Mouse (Mus musculus) MEL (cell line): ENCODE measurements around the gene Smarca4. TPM values are rescaled to one million over a fixed set of nuclear protein-coding genes. Genes with fewer than 3 reads are reported as not detected.
"Not testable (repeated sequence)": the region's sequence is repeated elsewhere in the genome, so short reads cannot be mapped to it uniquely, and the experiment has no call there.

Experiments used
- DNase-seq: peaks from one replicate; pipeline ENCODE4 v3.0.0; 2011; ENCODE audit warnings: low read depth, low spot score
- H3K27ac ChIP-seq: 2 replicates; pipeline ENCODE4 v1.5.1; 2012; ENCODE audit warnings: low read depth, mild to moderate bottlenecking, control low read depth, low read length, moderate library complexity; ENCODE audit not compliant: control insufficient read depth
- H3K27me3 ChIP-seq, 2 experiments: fragments of 150-350 bp in 1 of 2; sonication (generic) in 1 of 2; 2 replicates each; pipeline ENCODE4 v1.6.1; 2012; ENCODE audit warnings: low read length in 2 of 2, mild to moderate bottlenecking in 2 of 2, improper control_type of control experiment in 1 of 2, moderate library complexity in 1 of 2; ENCODE audit not compliant: insufficient read depth in 2 of 2, control insufficient read depth in 1 of 2
- H3K36me3 ChIP-seq, 2 experiments: 2 replicates each; pipeline ENCODE4 v1.6.1; 2012 to 2014; ENCODE audit warnings: low read length in 2 of 2, improper control_type of control experiment in 1 of 2, inconsistent platforms in 1 of 2, mild to moderate bottlenecking in 1 of 2; ENCODE audit not compliant: insufficient read depth in 2 of 2, control insufficient read depth in 1 of 2
- H3K4me1 ChIP-seq, 2 experiments: fragments of 150-350 bp in 1 of 2; sonication (generic) in 1 of 2; 2 replicates each; pipeline ENCODE4 v1.6.1; 2012; ENCODE audit warnings: low read length in 2 of 2, improper control_type of control experiment in 1 of 2, mild to moderate bottlenecking in 1 of 2; ENCODE audit not compliant: insufficient read depth in 2 of 2, control insufficient read depth in 1 of 2
- H3K4me3 ChIP-seq, 2 experiments: fragments of 150-350 bp in 1 of 2; sonication (generic) in 1 of 2; 2 replicates each; pipeline ENCODE4 v1.5.1; 2012; ENCODE audit warnings: low read depth in 2 of 2, low read length in 2 of 2, mild to moderate bottlenecking in 2 of 2, moderate library complexity in 2 of 2, control low read depth in 1 of 2, improper control_type of control experiment in 1 of 2; ENCODE audit not compliant: control insufficient read depth in 1 of 2, insufficient read depth in 1 of 2
- H3K79me2 ChIP-seq: 2 replicates; pipeline ENCODE4 v1.6.1; 2012; ENCODE audit warnings: mild to moderate bottlenecking, low read length, moderate library complexity; ENCODE audit not compliant: control insufficient read depth, poor library complexity, insufficient read depth
- H3K9ac ChIP-seq: 2 replicates; pipeline ENCODE4 v1.6.1; 2012; ENCODE audit warnings: low read depth, mild to moderate bottlenecking, control low read depth, low read length, moderate library complexity; ENCODE audit not compliant: control insufficient read depth, poor library complexity, severe bottlenecking
- H3K9me3 ChIP-seq: fragments of 150-350 bp; sonication (generic); replicated peaks from 2 replicates; pipeline ENCODE4 v1.6.1; 2012; ENCODE audit warnings: mild to moderate bottlenecking, low read length, improper control_type of control experiment, moderate library complexity; ENCODE audit not compliant: insufficient read depth
- CTCF ChIP-seq, 3 experiments: IDR thresholded peaks in 2 of 3; conservative IDR thresholded peaks in 1 of 3; 2 replicates each; pipeline ENCODE4 v1.5.1; 2011 to 2012; ENCODE audit warnings: low read length in 3 of 3, low read depth in 2 of 3, mild to moderate bottlenecking in 2 of 3, improper control_type of control experiment in 1 of 3, inconsistent platforms in 1 of 3, mixed read lengths in 1 of 3, moderate library complexity in 1 of 3; ENCODE audit not compliant: control insufficient read depth in 1 of 3, insufficient read depth in 1 of 3, poor library complexity in 1 of 3, severe bottlenecking in 1 of 3
- GATA1 ChIP-seq: IDR thresholded peaks from 2 replicates; pipeline ENCODE4 v1.6.1; 2011; ENCODE audit warnings: low read depth, low read length, improper control_type of control experiment
- HCFC1 ChIP-seq: IDR thresholded peaks from 2 replicates; pipeline ENCODE4 v1.6.1; 2012; ENCODE audit warnings: low read depth, mild to moderate bottlenecking, inconsistent platforms, low read length, improper control_type of control experiment, moderate library complexity
- MAZ ChIP-seq: IDR thresholded peaks from 2 replicates; pipeline ENCODE4 v1.6.1; 2012; ENCODE audit warnings: low read depth, mild to moderate bottlenecking, inconsistent platforms, low read length, improper control_type of control experiment
- MEF2A ChIP-seq: IDR thresholded peaks from 2 replicates; pipeline ENCODE4 v1.6.1; 2014; ENCODE audit warnings: low read depth, mild to moderate bottlenecking, inconsistent platforms, low read length, improper control_type of control experiment; ENCODE audit not compliant: poor library complexity, insufficient replicate concordance, severe bottlenecking; ENCODE audit errors: extremely low read depth
- MXI1 ChIP-seq: IDR thresholded peaks from 2 replicates; pipeline ENCODE4 v1.6.1; 2011; ENCODE audit warnings: mild to moderate bottlenecking, low read depth, low read length, improper control_type of control experiment
- NRF1 ChIP-seq: IDR thresholded peaks from 2 replicates; pipeline ENCODE4 v1.6.1; 2014; ENCODE audit warnings: low read depth, mild to moderate bottlenecking, inconsistent platforms, low read length, improper control_type of control experiment, moderate library complexity; ENCODE audit not compliant: poor library complexity, insufficient read depth, severe bottlenecking
- POLR2A ChIP-seq, 2 experiments: IDR thresholded peaks; 2 replicates each; pipeline ENCODE4 v1.6.1; 2011 to 2012; ENCODE audit warnings: low read length in 2 of 2, mild to moderate bottlenecking in 2 of 2, control low read depth in 1 of 2, improper control_type of control experiment in 1 of 2, low read depth in 1 of 2, moderate library complexity in 1 of 2; ENCODE audit not compliant: control insufficient read depth in 1 of 2, insufficient read depth in 1 of 2, poor library complexity in 1 of 2
- POLR2AphosphoS2 ChIP-seq: IDR thresholded peaks from 2 replicates; pipeline ENCODE4 v1.6.1; 2011; ENCODE audit warnings: low read length, improper control_type of control experiment
- SIN3A ChIP-seq: IDR thresholded peaks from 2 replicates; pipeline ENCODE4 v1.6.1; 2012; ENCODE audit warnings: low read length, improper control_type of control experiment, inconsistent platforms
- TAL1 ChIP-seq: IDR thresholded peaks from 2 replicates; pipeline ENCODE4 v1.6.1; 2012; ENCODE audit warnings: mild to moderate bottlenecking, inconsistent platforms, low read length, moderate library complexity, mixed read lengths
- TCF12 ChIP-seq: IDR thresholded peaks from 2 replicates; pipeline ENCODE4 v1.6.1; 2014; ENCODE audit warnings: low read depth, mild to moderate bottlenecking, inconsistent platforms, low read length, improper control_type of control experiment, moderate library complexity
- UBTF ChIP-seq: IDR thresholded peaks from 2 replicates; pipeline ENCODE4 v1.6.1; 2012; ENCODE audit warnings: low read depth, mild to moderate bottlenecking, inconsistent platforms, low read length, improper control_type of control experiment, moderate library complexity, borderline replicate concordance; ENCODE audit not compliant: insufficient read depth
- USF1 ChIP-seq: IDR thresholded peaks from 2 replicates; pipeline ENCODE4 v1.6.1; 2014; ENCODE audit warnings: low read depth, mild to moderate bottlenecking, inconsistent platforms, low read length, improper control_type of control experiment, moderate library complexity
- ZMIZ1 ChIP-seq: IDR thresholded peaks from 2 replicates; pipeline ENCODE4 v1.6.1; 2012; ENCODE audit warnings: low read depth, mild to moderate bottlenecking, inconsistent platforms, low read length, improper control_type of control experiment, moderate library complexity
- polyA plus RNA-seq, 2 experiments: library from polyadenylated mRNA; stranded (reverse) in 1 of 2; unstranded in 1 of 2; fragments of >175 nt in 1 of 2; fragments of >200 nt in 1 of 2; gene quantifications; 2 replicates each; pipeline versions ENCODE4 v1.2.1 to v1.2.4; 2012; ENCODE audit warnings: low replicate concordance in 2 of 2, low read depth in 1 of 2; ENCODE audit not compliant: insufficient read length in 2 of 2, insufficient read depth in 1 of 2, missing spikeins in 1 of 2
- total RNA-seq: library from RNA; depleted of rRNA; stranded (reverse); fragments of 300-350 nt; gene quantifications from 2 replicates; pipeline ENCODE4 v1.2.3, GENCODE M21; 2012

Gene Smarca4
- total and polyA plus RNA-seq, 3 experiments: 71.4 to 381 (median 249) TPM

DNA sequence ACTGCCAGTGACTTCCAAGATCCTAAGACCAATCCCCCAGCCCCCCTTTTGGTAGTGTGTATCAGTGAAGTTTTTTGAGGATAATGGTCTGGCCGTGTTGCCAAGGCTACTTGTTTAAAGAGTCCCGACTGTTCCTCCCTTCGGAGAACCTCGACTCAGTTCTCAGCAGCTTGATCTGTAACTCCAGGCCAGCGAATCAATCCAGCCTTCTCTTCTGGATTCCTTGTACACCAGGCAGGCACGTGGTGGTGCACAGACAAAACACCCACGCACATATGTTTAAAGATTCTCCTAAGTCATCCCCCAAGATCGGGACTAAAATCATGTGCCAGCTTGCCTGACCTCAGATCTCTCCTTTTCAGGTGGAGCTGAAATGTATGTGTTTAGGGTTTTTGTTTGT is 21.6 kb upstream of the Smarca4 start:
- Histone ChIP-seq H3K79me2 (peaks cover 28% of the 10 kb centered on the region), H3K9ac (peak overlapping the region; percentile 72), H3K4me1 (peaks cover 3 to 22% of the 10 kb centered on the region in 2 experiments; a peak in 3 of 4 replicates), H3K4me3 (peak overlapping the region; percentile 52 to 65), H3K36me3 (peaks cover 9 to 20% of the 10 kb centered on the region in 2 experiments)
- not testable (repeated sequence) for H3K27ac ChIP-seq, H3K9me3 ChIP-seq, H3K27me3 ChIP-seq, DNase-seq
- TF ChIP-seq POLR2A (IDR thresholded peaks at IDR 0.05; ENCODE audit: control insufficient read depth in 1 of 2, insufficient read depth in 1 of 2, low read depth in 1 of 2, low read length in 2 of 2, poor library complexity in 1 of 2): 0 out of 4 replicates have a peak, but pooled peaks of 1 of the 2 experiments have one; percentile 34

DNA sequence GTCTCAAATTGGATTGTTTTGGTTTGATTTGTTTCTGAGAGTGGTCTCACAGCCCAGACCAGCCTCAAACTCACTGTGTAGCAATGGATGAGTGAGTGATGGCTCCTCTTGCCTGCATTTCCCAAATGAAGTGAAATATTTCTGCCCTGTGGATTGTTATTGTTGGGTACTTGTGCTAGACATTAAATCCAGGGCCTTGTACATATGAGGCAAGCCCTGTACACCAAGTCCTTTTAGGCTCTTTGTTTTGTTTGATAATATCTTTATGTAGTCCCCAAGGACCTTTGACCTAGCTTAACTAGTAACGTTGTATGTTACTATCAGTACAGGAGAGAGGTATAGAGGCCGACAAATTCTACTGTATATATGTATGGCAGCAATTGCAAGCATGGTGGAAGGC is 21.1 kb upstream of the Smarca4 start:
- Histone ChIP-seq H3K27ac (no peak overlapping the region), H3K27me3 (no peaks in the 10 kb centered on the region), H3K79me2 (peaks cover 28% of the 10 kb centered on the region), H3K9ac (peak overlapping the region; percentile 1), H3K36me3 (peaks cover 9 to 20% of the 10 kb centered on the region in 2 experiments), H3K9me3 (no peaks in the 10 kb centered on the region), H3K4me3 (peak overlapping the region in 1 of 2 experiments; percentile 65; a peak in 1 of 4 replicates), H3K4me1 (peaks cover 3 to 22% of the 10 kb centered on the region in 2 experiments; a peak in 3 of 4 replicates)
- TF ChIP-seq TCF12 (no peak), MAZ (no peak), UBTF (no peak), USF1 (no peak)
- DNase-seq: no peak

DNA sequence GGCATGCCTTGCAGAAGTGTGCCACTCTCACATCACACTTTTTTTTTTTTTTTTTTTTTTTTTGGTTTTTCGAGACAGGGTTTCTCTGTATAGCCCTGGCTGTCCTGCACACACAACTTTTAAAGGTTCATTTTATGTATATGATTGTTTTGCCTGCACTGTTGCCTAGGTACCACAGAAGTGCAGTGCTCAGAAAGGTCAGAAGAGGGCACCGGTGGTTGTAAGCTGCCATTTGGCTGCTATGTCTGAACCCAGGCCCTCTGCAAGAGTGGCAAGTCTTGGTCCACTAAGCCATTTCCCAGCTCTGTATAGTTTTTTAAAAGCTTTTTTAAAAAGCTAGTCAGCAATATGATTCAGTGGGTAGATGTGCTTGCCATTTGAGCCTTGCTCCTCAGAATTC is 17.8 kb upstream of the Smarca4 start:
- Histone ChIP-seq H3K4me3 (no peak overlapping the region), H3K27me3 (no peaks in the 10 kb centered on the region), H3K9me3 (no peaks in the 10 kb centered on the region), H3K36me3 (peaks cover 9 to 16% of the 10 kb centered on the region in 2 experiments), H3K27ac (no peak overlapping the region), H3K4me1 (peaks cover 0 to 17% of the 10 kb centered on the region in 2 experiments; a peak in 3 of 4 replicates), H3K9ac (no peak overlapping the region), H3K79me2 (peaks cover 24% of the 10 kb centered on the region)
- DNase-seq: peak; percentile 92
- TF ChIP-seq CTCF (IDR thresholded peaks at IDR 0.05 in 2 of 3, conservative IDR thresholded peaks at IDR 0.05 in 1 of 3; ENCODE audit: control insufficient read depth in 1 of 3, insufficient read depth in 1 of 3, low read depth in 2 of 3, low read length in 3 of 3, poor library complexity in 1 of 3, severe bottlenecking in 1 of 3) (peak in 1 of 3 experiments; percentile 85; a peak in 2 of 6 replicates), SIN3A (no peak)

DNA sequence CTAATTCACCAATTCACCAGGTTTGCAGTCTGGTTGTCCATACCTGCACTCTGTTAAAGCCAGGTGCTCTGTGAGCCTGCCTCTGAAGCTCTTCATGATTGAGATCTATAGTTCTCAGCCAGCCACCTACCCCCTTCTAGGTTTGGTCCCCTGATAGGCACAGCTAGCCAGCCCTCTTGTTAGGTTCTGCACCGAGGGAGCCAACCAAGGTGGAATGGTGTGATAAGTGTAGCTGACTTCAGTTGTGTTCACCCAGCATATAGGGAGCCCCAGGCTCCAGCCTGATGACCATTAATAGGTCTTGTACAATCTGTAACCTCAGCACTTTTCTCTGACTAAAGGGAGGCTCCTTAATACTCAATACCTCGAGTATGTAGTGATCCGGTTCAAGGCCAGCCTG is 15.8 kb upstream of the Smarca4 start:
- Histone ChIP-seq H3K9me3 (no peaks in the 10 kb centered on the region), H3K79me2 (peaks cover 4% of the 10 kb centered on the region), H3K27me3 (no peaks in the 10 kb centered on the region), H3K9ac (no peak overlapping the region), H3K4me1 (0 out of 4 replicates have a peak, but pooled peaks cover 0 to 3% of the 10 kb centered on the region in 2 experiments), H3K27ac (no peak overlapping the region), H3K4me3 (no peak overlapping the region), H3K36me3 (peaks cover 3 to 9% of the 10 kb centered on the region in 2 experiments)
- no peak for DNase-seq
- no peak for TF ChIP-seq USF1
- TF ChIP-seq MEF2A: no peak
- no peak for TF ChIP-seq GATA1
- 0 out of 6 replicates have a peak, but pooled peaks of 1 of the 3 experiments have one; percentile 10 for TF ChIP-seq CTCF (IDR thresholded peaks at IDR 0.05 in 2 of 3, conservative IDR thresholded peaks at IDR 0.05 in 1 of 3; ENCODE audit: control insufficient read depth in 1 of 3, insufficient read depth in 1 of 3, low read depth in 2 of 3, low read length in 3 of 3, poor library complexity in 1 of 3, severe bottlenecking in 1 of 3)
- no peak for TF ChIP-seq POLR2AphosphoS2
- no peak for TF ChIP-seq MXI1
- no peak for TF ChIP-seq NRF1
- no peak for TF ChIP-seq TCF12
- peak; percentile 46 for TF ChIP-seq TAL1
- no peak for TF ChIP-seq HCFC1
- no peak for TF ChIP-seq ZMIZ1
